Mouse (Mus musculus) spleen, embryonic (tissue): ENCODE results near the gene Sertad4.

Source experiments
- CTCF ChIA-PET: fragments of 350-600 bp; sonication (Branson Sonifier 250); formaldehyde crosslinking; loops from one replicate; lab custom pipeline; 2022; lab: Charles Lee

Gene Sertad4

GRCm38 (mm10) chr1:192812290-192812689 is 43.3 kb downstream of the Sertad4 start:
- CTCF ChIA-PET: no interaction called here

- CTCF ChIA-PET: interaction anchor here (0.6 kb wide), 1 partner anchor 1415 kb away, joined by 5 read pairs; no protein-coding TSS in a partner anchor
Observed at GRCm38 (mm10) chr1:192806168-192807157, 49.1 kb downstream of the Sertad4 start.

- CTCF ChIA-PET: no interaction called here
Observed at GRCm38 (mm10) chr1:192800338-192800737, 55.2 kb downstream of the Sertad4 start.

GRCm38 (mm10) chr1:192799165-192799991 is 56.2 kb downstream of the Sertad4 start:
- CTCF ChIA-PET: interaction anchor here (0.6 to 0.7 kb wide), 2 partner anchors 33 to 265 kb away, joined by 5 to 9 read pairs; no protein-coding TSS in a partner anchor

GRCm38 (mm10) chr1:192798212-192799164 is 57.1 kb downstream of the Sertad4 start:
- CTCF ChIA-PET: no interaction called here

GRCm38 (mm10) chr1:192797011-192797274 is 58.6 kb downstream of the Sertad4 start:
- CTCF ChIA-PET: no interaction called here

GRCm38 (mm10) chr1:192796201-192797010 is 59.1 kb downstream of the Sertad4 start:
- CTCF ChIA-PET: no interaction called here

GRCm38 (mm10) chr1:192794957-192795745 is 60.4 kb downstream of the Sertad4 start:
- CTCF ChIA-PET: no interaction called here
